Mouse (Mus musculus) activated CD4-positive, CD25-positive, alpha-beta regulatory T cell, adult 4 months (primary cell): ENCODE data around the gene Gstp3. TPM values are rescaled to one million over a fixed set of nuclear protein-coding genes. Genes with fewer than 3 reads are reported as not detected.
"Not testable (repeated sequence)": the region's sequence is repeated elsewhere in the genome, so short reads cannot be mapped to it uniquely, and the experiment has no call there.

Experiments used
- ATAC-seq: one replicate; pipeline ENCODE4 v1.8.0; 2017
- polyA plus RNA-seq, 2 experiments: library from polyadenylated mRNA; unstranded; fragments of 100-300 nt; shearing (Covaris generic); gene quantifications; one replicate each; pipeline ENCODE4 v1.2.1; 2017

Gstp3 gene
- polyA plus RNA-seq, 2 experiments from 2014 or later: 202 to 218 TPM

DNA sequence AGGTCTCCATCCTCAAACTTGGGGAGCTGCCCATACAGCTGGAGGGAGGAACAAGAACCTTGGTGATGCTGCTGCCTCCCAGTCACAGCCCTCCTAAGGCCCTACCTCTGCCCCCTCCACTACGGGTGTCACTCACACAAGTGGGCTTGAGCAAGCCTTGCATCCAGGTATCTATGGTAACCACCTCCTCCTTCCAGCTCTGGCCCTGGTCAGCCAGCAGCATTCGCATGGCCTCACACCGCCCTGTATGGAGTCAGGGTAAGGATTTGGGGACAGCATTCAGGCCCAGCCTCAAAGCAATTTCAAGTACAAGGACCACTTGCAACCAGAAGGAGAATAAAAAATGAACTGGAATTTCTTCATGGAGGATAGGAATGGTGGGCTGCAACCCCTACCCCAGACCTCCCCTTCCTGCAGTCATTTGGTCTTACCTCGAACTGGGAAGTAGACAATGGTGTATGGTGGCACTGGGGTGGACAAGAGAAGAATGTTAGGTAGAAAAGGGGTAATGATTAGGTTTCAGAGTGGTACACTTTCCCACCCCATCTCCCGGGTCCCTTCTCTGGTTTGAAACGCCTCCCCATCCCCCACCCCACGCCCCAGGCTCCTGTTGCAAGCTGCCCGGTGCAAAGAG, 22.1 kb downstream of the Gstp3 start:
- ATAC-seq: not testable (repeated sequence)

DNA sequence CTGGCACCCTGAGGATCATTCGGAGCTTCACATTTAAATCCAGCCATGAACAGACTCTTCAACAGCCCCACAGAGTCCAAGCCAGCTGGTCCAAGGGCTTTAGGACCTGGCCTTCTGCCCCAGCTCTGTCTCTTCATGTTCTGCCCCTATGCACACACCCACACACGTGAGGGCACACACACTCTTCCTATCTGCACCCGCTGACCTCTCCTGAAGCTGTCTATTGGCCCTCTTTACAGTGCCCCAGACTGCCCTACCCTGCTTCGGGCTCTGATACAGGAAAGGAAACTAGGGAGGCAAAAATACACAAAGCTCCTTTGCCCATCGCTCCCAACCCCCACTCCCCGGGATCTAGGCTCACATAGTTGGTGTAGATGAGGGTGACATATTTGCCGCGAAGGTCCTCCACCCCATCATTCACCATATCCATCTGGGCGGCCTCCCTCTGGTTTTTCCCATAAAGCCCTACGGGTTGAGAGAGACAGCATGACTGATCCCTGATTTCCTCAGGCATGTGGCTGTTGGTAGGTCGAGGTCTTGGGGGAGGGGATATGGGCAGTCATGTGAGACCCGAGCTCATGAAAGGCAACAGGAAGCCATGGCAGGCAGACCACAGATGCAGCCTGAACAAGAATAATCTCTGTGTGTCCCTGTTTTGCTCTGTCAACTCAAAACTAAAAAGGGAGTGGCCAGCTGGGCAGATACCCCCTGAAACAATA, 22.9 kb downstream of the Gstp3 start:
- ATAC-seq: no peak

DNA sequence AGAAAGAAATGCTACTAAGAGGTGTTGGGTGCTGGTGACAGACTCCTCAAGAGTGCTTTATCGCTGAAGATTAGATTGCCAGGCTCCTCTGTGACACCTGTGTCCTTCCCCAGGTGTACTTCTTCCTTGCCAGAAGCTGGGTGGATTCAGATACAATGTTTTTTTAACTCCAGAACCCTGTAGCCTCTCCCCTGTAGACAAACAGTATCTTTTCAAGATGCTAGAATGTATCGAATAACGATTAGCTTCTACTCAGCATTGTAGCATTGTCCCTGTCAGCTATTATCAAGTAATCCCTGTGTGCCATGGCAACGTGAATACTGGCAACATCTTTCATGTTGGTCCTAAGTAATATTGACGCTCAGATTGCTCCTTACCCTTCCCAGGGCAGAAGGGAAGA, 25.6 kb downstream of the Gstp3 start:
- ATAC-seq: no peak

DNA sequence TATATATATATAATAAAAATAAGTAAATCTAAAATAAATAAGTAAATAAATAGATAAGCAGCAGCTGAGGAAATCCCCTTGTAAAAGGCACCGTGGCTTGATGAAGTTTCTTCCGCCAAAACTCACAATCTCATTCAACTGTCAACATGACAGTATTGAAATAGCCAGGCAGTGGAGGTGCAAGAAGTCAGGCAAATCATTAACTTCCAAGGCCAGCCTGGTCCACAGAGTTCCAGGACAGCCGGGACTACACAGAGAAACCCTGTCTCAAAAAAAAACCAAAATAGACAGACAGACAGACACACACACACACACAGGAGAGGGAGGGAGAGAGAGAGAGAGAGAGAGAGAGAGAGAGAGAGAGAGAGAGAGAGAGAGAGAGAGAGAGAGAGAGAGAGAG, 26.1 kb downstream of the Gstp3 start:
- ATAC-seq: no peak

DNA sequence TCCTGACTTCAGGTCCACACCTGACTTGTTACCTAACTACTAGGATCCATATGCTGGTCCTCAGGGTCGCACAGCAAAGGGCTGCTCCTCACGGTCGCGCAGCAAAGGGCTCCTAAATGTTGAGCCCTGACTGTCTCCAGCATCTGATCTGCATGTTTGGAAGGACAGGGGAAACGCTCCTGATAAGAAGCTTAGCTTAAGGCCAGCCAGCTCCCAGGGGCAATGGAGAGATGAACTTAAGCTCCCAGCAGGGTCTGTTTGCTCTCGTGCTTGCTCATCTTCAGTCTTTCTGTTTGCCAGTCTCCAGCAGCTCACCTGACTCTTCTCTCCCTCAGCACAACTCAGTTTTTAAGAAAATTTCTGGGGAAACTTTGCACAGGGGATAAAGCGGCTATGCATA, 26.7 kb downstream of the Gstp3 start:
- no peak for ATAC-seq

DNA sequence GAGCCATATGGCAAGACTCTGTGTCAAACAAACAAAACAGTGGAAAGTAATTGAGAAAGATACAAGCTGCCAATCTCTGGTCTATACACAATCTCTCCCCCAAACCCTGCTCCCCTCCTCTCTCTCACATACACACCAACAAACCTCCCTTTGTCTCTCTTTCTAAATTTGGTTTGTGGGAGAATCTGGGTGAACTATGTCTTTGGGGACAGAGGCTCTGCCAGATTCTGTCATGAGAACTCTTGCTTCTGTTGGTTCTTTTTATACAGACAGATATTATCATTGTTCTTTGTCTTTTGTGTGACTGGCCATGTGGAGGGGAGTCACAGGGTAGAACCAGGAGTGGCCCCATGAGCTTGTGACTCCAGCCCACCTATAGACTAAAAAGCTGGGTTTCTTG, 31.8 kb downstream of the Gstp3 start:
- ATAC-seq: no peak

DNA sequence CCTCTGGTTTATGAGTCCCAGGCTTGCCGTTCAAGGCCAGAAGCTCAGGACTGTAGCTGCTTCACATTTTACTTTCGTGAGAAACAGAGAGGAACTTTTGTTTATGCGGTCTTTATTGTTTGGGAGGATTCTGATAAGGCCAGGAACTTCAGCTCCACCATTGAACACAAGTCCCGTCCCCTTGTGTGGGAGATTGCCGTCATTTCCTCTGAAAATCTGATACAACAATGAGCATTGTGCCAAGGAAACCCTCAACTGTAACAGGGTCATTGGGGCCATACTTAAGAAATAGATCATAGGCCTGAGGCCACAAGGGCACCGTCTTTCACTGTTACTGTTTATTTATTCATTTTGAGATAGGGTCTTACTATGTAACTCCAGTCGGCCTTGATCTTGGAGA, 36.2 kb downstream of the Gstp3 start:
- no peak for ATAC-seq

DNA sequence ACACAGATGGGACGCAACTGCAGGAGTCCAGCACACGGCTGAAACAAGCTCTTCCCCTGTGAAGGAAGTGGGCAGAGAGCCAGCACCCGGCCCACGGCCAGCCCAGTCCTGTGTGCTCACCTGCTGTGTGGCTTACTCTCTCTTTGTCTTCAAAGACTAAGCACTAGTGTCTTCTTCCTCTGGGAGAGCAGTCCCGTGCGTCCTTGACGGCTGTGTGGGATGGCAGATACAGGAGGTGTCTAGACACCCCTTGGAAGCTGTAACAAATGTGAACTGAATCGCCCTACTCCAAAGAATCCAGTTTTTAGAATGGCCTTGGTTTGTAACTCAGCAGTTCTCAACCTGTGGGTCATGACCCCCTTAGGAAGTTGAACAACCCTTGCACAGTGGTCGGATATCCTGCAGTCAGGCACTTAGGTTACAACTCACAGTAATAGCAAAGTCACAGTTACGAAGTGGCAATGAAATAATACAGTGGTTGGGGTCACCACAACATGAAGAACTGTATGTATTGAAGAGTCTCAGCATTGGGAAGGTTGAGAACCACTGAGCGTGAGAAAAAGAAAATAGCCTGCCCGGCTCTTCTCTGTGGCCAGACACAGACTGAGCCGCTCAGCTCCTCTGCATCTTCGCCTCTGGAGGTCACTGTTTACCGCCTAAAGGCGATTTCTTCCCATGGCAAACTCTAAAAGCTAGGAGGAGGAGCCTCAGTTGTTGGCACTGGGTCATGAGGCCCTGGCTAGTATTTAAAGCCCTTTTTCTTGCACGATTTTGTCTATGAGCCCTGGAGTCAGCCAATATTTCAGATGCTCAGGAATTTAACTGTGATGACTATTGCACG, 40.4 kb downstream of the Gstp3 start:
- no peak for ATAC-seq

DNA sequence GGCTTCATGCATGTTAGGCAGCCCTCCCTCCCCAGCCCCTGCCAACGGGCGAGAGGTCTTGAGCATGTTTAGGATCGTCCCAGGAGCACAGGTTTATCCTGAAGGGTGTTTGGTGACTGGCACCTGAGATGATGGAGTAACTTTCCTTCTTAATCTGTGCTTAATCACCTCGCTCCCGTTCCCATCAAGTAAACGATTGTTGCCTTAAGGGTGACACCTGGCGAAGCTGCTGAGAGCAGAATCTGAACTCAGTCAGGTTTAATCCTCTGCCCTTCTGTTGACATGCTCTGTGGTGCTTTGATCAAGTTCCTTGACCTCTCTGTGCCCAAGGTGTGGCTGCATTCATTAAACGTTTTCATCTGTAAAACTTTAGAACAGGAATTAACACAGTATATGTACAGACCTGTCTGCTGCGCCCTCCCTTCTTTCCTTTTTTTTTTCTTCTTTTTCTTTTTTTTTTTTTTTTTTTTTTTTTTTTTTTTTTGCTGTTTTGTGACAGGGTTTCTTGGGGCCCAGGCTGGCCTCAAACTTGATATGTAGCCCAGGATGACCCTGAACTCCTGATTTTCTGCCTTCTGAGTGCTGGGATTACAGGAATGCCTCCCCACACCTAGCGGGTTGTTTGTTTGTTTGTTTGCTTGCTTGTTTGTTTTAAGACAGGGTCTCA, 41.3 kb downstream of the Gstp3 start:
- ATAC-seq: no peak

DNA sequence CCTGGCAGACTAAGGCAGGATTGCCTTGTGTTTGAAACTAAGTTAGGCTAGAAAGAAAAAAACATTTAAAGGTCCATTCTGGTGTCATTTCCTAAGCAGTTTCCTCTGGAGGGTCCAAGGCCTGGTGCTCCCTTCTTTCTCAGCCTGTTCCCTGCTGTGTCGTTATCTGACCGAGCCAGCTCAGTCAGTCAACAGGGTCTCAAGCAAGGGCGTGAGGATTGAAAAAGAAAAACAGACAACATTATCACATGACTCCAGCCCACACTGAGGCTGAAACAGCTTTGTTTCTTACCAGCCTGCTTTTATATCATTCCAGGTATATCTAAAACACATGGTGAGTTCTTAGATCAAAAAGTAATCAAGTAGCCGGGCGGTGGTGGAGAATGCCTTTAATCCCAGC, 43.7 kb downstream of the Gstp3 start:
- no peak for ATAC-seq

DNA sequence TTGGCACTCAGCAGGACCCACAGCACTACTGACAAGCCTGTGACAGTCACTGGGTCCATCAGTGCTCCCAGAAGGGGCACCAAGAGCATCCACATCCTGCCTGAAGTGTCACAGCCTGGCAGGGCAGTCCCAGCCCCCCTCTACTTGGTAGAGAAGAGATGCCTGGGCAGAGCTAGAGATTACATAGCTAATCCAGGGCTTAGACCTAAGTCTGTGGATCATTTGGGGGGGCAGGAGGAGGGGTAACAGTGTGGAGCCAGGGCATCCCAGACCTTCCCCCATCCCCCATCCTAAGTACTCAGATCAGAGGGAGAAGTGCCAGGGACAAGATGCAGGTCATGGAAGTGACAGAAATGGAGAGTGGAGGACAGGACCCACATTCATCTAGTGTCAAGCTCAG, 44.6 kb downstream of the Gstp3 start:
- no peak for ATAC-seq

DNA sequence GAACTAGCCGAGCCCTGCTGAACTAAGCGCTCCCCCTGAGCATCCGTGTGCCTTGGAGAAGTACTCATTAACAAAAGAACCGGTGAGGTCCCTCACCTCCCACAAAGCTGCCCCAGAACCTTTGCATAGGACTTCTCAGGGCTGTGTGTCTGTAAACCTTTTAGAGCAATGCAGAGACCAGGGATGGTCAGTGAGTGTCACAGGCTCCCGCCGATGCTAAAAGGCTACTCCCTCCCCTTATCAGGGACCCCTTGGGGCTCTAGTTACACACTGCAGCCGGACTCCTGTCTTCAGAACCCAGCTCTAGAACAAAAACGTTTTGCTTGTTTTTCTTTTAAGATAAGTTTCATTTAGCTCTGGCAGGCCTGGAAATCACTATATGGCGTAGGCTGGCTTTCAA, 46.3 kb downstream of the Gstp3 start:
- peak; percentile 21 for ATAC-seq

DNA sequence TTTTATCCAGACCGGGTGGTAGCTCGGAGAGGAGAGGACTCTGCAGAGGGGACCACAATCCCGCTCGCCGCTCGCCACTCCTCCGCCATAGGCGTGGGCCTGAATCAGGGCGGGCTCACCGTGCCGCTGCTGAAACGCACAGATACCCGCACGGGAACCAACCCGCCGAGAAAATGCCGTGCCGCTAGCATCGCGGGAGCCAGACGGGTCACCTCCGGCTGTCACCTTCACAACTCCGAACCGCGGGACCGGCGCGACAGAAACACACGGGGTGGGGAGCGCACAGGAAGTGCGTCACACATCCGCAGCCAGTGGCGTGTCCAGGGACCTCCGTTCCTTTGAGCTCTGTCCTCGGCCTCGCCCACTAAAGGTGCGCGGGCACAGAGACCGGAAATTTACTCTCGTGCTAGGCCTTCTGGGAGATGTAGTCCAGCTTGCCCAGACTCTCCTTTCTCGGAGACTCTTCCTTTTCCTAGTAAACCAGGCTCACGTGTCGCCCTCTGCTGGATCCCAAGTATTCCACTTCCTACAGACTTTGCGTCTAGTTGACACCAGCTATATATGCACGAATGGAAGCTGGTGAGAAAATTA, 46.8 kb downstream of the Gstp3 start, which contains the start of gene Ndufv1:
Ndufv1 (minus strand) TSS at position 375 of the 591 bp plus-strand sequence.
- ATAC-seq: peak; percentile 98

DNA sequence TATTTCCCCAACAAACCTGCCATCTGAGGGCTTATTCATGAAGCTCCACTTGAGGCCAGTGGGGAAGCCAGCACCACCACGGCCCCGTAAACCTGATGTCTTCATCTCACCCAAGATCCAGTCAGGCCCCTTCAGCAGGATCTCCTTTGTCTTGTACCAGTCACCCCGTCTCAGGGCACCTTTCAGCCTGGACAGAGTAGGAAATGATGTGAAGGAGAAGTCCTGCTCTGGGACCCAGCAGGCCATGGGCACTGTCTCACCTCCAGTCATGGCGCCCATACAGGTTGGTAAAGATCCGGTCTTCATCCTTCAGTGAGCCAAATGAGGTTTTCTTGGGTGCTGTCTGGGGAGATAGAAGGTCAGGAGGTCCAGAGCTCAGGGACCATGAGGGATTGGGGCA, 48.3 kb downstream of the Gstp3 start:
- no peak for ATAC-seq

Other genes starting within 250 kb of the Gstp3 start
- 1 to 10 TPM; 3.0 to 3.2 TPM for gene Chka, start 207.8 kb downstream of the Gstp3 start, polyA plus RNA-seq
- 10 to 100 TPM; 36.2 to 70.0 TPM for gene Tcirg1, start 152.4 kb downstream of the Gstp3 start, polyA plus RNA-seq
- gene Ndufs8, start 146.8 kb downstream of the Gstp3 start, polyA plus RNA-seq: 100 to 1,000 TPM; 262 to 298 TPM
- under 1 TPM in 1 of 2 experiments, not detected in 1; 0.83 TPM for gene Aldh3b1, start 129.8 kb downstream of the Gstp3 start, polyA plus RNA-seq
- 10 to 100 TPM; 17.1 to 21.8 TPM for gene Unc93b1, start 124.4 kb downstream of the Gstp3 start, polyA plus RNA-seq
- gene Aldh3b3, start 100.9 kb downstream of the Gstp3 start, polyA plus RNA-seq: not detected
- not detected for gene Aldh3b2, start 87.2 kb downstream of the Gstp3 start, polyA plus RNA-seq
- 1 to 10 TPM; 1.2 to 1.6 TPM for gene Acy3, start 73.0 kb downstream of the Gstp3 start, polyA plus RNA-seq
- not detected for gene Tbx10, start 66.8 kb downstream of the Gstp3 start, polyA plus RNA-seq
- 10 to 100 TPM; 17.3 to 17.8 TPM for gene Nudt8, start 59.0 kb downstream of the Gstp3 start, polyA plus RNA-seq
- under 1 TPM; 0.19 to 0.42 TPM for gene Gm49405, start 58.9 kb downstream of the Gstp3 start, polyA plus RNA-seq
- gene Doc2g, start 56.3 kb downstream of the Gstp3 start, polyA plus RNA-seq: 1 to 10 TPM in 1 of 2 experiments, under 1 TPM in 1; 0.45 to 1.5 TPM
- 100 to 1,000 TPM; 129 to 134 TPM for gene Ndufv1, start 46.8 kb downstream of the Gstp3 start, polyA plus RNA-seq
- 100 to 1,000 TPM; 481 to 485 TPM for gene Gstp1, start 21.6 kb downstream of the Gstp3 start, polyA plus RNA-seq
- 10 to 100 TPM; 11.1 to 23.5 TPM for gene Gstp2, start 13.5 kb downstream of the Gstp3 start, polyA plus RNA-seq
- gene Cabp2, start 22.0 kb upstream of the Gstp3 start, polyA plus RNA-seq: not detected
- 100 to 1,000 TPM; 372 to 419 TPM for gene Cdk2ap2, start 37.6 kb upstream of the Gstp3 start, polyA plus RNA-seq
- 10 to 100 TPM; 89.9 to 91.4 TPM for gene Pitpnm1, start 40.4 kb upstream of the Gstp3 start, polyA plus RNA-seq
- gene Aip, start 66.3 kb upstream of the Gstp3 start, polyA plus RNA-seq: 100 to 1,000 TPM; 171 to 215 TPM
- not detected for gene Gpr152, start 80.2 kb upstream of the Gstp3 start, polyA plus RNA-seq
- gene Cabp4, start 84.5 kb upstream of the Gstp3 start, polyA plus RNA-seq: 1 to 10 TPM; 1.1 to 1.4 TPM
- 100 to 1,000 TPM; 212 to 255 TPM for gene Coro1b, start 89.0 kb upstream of the Gstp3 start, polyA plus RNA-seq
- 1,000 to 10,000 TPM; 1,013 to 1,027 TPM for gene Ptprcap, start 94.0 kb upstream of the Gstp3 start, polyA plus RNA-seq
- 10 to 100 TPM; 21.9 to 25.0 TPM for gene Rps6kb2, start 103.8 kb upstream of the Gstp3 start, polyA plus RNA-seq
- 1 to 10 TPM; 6.1 to 7.2 TPM for gene Carns1, start 115.9 kb upstream of the Gstp3 start, polyA plus RNA-seq
- 100 to 1,000 TPM; 548 to 733 TPM for gene Tbc1d10c, start 131.7 kb upstream of the Gstp3 start, polyA plus RNA-seq
- gene Ppp1ca, start 132.5 kb upstream of the Gstp3 start, polyA plus RNA-seq: 1,000 to 10,000 TPM in 1 of 2 experiments, 100 to 1,000 TPM in 1; 945 to 1,075 TPM
- 10 to 100 TPM; 37.7 to 40.3 TPM for gene Rad9a, start 142.1 kb upstream of the Gstp3 start, polyA plus RNA-seq
- 10 to 100 TPM; 19.7 to 29.7 TPM for gene Clcf1, start 154.7 kb upstream of the Gstp3 start, polyA plus RNA-seq
- gene AC109138.7, start 154.8 kb upstream of the Gstp3 start, polyA plus RNA-seq: not detected
- gene Pold4, start 172.3 kb upstream of the Gstp3 start, polyA plus RNA-seq: 100 to 1,000 TPM; 117 to 151 TPM
- gene Ssh3, start 209.6 kb upstream of the Gstp3 start, polyA plus RNA-seq: 10 to 100 TPM in 1 of 2 experiments, 1 to 10 TPM in 1; 8.8 to 11.4 TPM
- gene Ankrd13d, start 223.6 kb upstream of the Gstp3 start, polyA plus RNA-seq: 1 to 10 TPM; 1.5 to 2.1 TPM
- gene Grk2, start 246.7 kb upstream of the Gstp3 start, polyA plus RNA-seq: 100 to 1,000 TPM in 1 of 2 experiments, 10 to 100 TPM in 1; 83.4 to 101 TPM